Mouse (Mus musculus): Measurements from ENCODE around the gene Btbd35f20. TPM values are rescaled to one million over a fixed set of nuclear protein-coding genes. Genes with fewer than 3 reads are reported as not detected.
"Not testable (repeated sequence)": the region's sequence is repeated elsewhere in the genome, so short reads cannot be mapped to it uniquely, and the experiment has no call there.

Btbd35f20 gene
- not detected in 2 replicates for polyA plus RNA-seq (2016; fragmentation: Nextera tagmentation; extraction: Ambion mirVana)

GRCm38 (mm10) chrX:4291145-4291544 is at the start of gene Btbd35f20:
Btbd35f20 (minus strand) TSS chrX:4291245.
- not testable (repeated sequence) for H3K4me3 ChIP-seq; DNase-seq (ENCODE audit: low spot score); H3K27me3 ChIP-seq (ENCODE audit: insufficient read depth, poor library complexity, severe bottlenecking); H3K27ac ChIP-seq; H3K4me1 ChIP-seq; H3K36me3 ChIP-seq; H3K9me3 ChIP-seq
- WGBS: no CpG with 5 or more reads among the region's 4 CpGs

Other genes starting within 250 kb of the Btbd35f20 start
- gene Btbd35f28, start 94.7 kb downstream of the Btbd35f20 start, polyA plus RNA-seq (2016; fragmentation: Nextera tagmentation; extraction: Ambion mirVana): not detected in 2 replicates
- gene Btbd35f17, start 79.4 kb upstream of the Btbd35f20 start, polyA plus RNA-seq (2016; fragmentation: Nextera tagmentation; extraction: Ambion mirVana): not detected in 2 replicates

Measured in heart, embryonic 10.5 days (tissue).